Mouse (Mus musculus): Measurements from ENCODE around the gene Stk16.

The Stk16 gene

GRCm38 (mm10) chr1:75210136-75211087 is at the start of gene Stk16, which contains the start of gene Glb1l:
Gene Stk16, plus strand, starts transcription at chr1:75210838.
Gene Glb1l, minus strand, starts transcription at chr1:75210813.
- in situ Hi-C loops (cut with MboI, MseI) = loop anchor here (5.0 to 25.0 kb wide), 2 partner anchors 73 to 923 kb away; partner anchors contain the start of genes Aamp, Gpbar1 and Pnkd

- in situ Hi-C loops (cut with MboI, MseI) = no loop called here
These were observed 42.6 kb upstream of the Stk16 start for GRCm38 (mm10) chr1:75168093-75168471.

DNA sequence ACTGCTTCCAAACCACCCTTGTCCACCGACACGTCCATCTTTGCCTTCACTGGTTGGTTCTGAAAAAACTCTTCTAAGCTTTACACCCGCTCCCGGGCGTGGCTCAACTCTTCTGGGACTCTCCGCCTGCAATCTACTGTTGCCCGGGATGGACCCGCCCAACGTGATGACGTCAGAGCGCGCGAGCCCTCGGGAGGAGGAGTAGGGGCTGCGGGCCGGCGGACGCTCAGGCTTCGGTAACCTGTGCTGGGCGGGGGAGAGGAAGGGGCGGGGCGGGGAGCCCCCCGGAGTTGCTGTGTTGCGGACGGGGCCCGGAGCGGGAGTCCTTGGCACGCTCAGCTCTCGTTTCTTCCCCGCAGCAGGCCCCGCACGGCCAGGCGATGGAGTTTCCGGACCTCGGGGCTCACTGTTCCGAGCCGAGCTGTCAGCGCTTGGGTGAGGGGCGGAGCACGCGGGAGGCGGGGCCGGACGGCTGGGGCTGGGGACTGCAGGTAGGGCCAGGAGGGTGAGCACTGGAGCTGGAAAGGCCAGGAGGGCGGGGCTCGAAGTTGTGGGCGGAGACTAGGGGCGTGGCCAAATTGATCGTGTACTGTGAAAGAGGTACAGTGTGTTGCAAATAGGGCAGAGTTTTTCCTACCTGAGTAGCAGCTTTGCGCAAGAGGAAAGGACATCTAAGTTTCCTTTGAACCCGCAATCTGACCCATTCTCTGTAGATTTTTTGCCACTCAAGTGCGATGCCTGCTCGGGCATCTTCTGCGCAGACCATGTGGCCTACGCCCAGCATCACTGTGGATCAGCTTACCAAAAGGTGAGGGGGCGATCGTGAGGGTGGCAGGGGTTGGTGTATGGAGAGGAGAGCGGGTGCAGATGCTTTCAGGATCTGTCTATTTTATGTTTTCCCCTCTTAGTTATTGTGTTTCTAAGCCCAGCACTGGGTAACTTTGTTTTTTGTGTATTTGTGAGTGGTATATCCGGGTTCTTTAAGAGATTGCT is 41.9 kb upstream of the Stk16 start, which contains the start of gene Zfand2b:
Gene Zfand2b, plus strand, starts transcription at position 175 of the 993 bp plus-strand sequence.
- in situ Hi-C loops (cut with MboI, MseI) = no loop called here

DNA sequence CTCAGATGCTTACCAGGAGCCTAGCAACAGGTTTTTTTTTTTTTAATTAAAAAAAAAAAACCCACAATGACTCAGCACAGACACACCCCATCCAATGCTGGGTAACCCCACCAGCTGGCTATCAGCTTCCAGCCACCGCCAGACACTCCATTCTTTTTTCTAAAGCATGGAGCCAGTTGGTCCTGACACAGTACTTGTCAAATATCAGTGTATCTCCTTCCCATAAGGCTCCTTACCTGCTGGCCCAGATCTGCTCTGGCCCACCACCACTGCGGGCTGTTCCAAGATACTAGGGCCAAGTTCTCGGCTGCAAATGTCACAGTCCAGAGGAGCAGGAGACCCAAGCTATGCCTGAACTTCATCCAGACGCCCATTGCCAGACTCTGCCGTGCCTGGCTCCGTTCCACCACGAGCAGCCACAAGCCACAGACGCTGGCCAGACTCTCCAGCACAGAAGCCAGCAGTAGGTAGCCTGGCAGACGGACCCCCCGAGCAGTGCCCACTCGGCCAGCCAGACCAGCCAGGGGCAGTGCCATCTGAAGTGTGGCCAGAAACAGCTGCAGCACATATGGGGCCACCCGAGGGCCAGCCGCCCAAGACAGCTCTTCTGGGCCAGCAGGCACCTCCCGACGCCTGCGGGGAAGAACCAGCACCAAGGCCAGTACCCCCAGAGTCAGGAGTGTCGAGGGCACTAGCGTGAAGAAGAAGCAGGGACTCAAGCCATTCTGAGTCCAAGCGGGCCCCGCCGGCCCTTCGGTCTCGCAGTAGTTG is 31.1 kb upstream of the Stk16 start:
- in situ Hi-C loops (cut with MboI, MseI) = loop anchor here (10.0 kb wide), 1 partner anchor 55 kb away; the partner anchor contains the start of gene Nhej1

- in situ Hi-C loops (cut with MboI, MseI) = loop anchor here (10.0 kb wide), 1 partner anchor 55 kb away; the partner anchor contains the start of gene Nhej1
These were observed 30.5 kb upstream of the Stk16 start, which contains the start of gene Abcb6 for GRCm38 (mm10) chr1:75180105-75180590. Gene Abcb6, minus strand, starts transcription at chr1:75180392.

- in situ Hi-C loops (cut with MboI, MseI) = loop anchor here (10.0 kb wide), 1 partner anchor 56 kb away; the partner anchor contains the start of gene Nhej1
These were observed 29.9 kb upstream of the Stk16 start for GRCm38 (mm10) chr1:75180741-75181140.

GRCm38 (mm10) chr1:75181377-75181870 is 29.2 kb upstream of the Stk16 start:
- in situ Hi-C loops (cut with MboI, MseI) = loop anchor here (10.0 kb wide), 1 partner anchor 57 kb away; the partner anchor contains the start of gene Nhej1

- in situ Hi-C loops (cut with MboI, MseI) = loop anchor here (10.0 kb wide), 1 partner anchor 57 kb away; the partner anchor contains the start of gene Nhej1
These were observed 28.5 kb upstream of the Stk16 start for GRCm38 (mm10) chr1:75182160-75182559.

- in situ Hi-C loops (cut with MboI, MseI) = loop anchor here (5.0 to 10.0 kb wide), 2 partner anchors 61 to 132 kb away; partner anchors contain the start of genes Dnpep and Nhej1
These were observed 25.1 kb upstream of the Stk16 start for GRCm38 (mm10) chr1:75185495-75185894.

- in situ Hi-C loops (cut with MboI, MseI) = loop anchor here (5.0 to 10.0 kb wide), 2 partner anchors 62 to 130 kb away; partner anchors contain the start of genes Dnpep and Nhej1
These were observed 23.5 kb upstream of the Stk16 start for GRCm38 (mm10) chr1:75187126-75187525.

GRCm38 (mm10) chr1:75187914-75188483 is 22.6 kb upstream of the Stk16 start:
- in situ Hi-C loops (cut with MboI, MseI) = loop anchor here (5.0 to 10.0 kb wide), 2 partner anchors 63 to 129 kb away; partner anchors contain the start of genes Dnpep and Nhej1

DNA sequence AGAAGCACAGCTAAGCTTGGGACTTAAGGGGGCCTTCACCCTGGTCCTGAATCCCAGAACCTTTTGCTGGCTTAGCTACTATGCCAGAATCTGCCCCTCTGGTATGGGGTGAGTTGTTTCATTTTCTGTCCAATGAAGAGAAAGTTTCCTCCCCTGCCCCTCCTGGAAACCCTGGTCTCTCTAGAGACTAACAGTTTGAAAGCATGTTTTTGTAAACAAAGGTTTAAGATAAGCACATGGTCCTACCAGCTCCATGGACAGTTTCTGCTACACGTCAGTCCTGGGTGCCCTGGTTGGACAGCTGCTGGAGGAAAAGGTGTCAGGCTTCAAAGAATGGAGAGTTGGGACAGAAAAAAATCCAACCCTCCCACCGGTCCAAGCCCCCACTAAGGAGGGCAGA is 20.1 kb upstream of the Stk16 start:
- in situ Hi-C loops (cut with MboI, MseI) = no loop called here

DNA sequence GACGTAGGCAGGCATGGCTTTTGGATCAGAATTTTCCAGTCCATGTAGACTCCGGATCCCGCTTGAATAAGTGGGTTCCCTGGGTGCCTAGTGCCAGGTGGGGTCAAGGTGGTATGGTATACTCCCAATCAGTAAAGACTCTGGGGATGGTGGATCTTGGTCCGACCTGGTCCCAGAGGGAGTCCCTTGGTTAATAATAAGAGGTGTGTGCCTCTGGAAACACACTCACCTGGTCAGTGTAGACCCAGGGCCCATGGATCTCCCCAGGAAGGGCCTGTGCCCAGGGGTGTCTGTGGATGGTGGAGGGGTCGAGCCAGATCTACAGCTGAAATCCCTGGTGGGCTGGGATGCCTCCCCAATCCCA is 19.4 kb upstream of the Stk16 start:
- in situ Hi-C loops (cut with MboI, MseI) = no loop called here

GRCm38 (mm10) chr1:75191622-75192402 is 18.8 kb upstream of the Stk16 start, which contains the start of the genes Ankzf1 and Atg9a:
Gene Ankzf1, plus strand, starts transcription at chr1:75192151.
Gene Atg9a, minus strand, starts transcription at chr1:75192196.
- in situ Hi-C loops (cut with MboI, MseI) = no loop called here

DNA sequence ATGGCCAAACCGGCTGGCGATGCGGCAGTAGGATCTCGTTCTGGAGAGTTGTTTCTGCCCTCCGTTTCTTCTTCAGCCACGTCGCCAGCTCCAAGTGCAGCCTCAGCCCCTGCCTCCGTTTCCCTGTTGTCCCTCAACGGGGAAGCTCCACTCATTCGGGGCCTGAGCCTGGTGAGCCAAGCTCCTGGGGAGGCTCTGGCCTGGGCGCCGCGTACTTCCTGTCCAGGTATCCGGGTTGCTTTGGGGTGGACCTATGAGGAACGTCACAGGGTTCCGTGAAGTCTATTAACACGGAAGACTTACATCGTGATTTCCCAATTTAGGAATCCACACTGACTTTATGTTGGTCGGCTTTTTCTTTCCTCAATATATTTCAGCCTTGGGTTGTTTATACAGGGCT is 18.2 kb upstream of the Stk16 start:
- in situ Hi-C loops (cut with MboI, MseI) = no loop called here

GRCm38 (mm10) chr1:75201236-75201635 is 9.4 kb upstream of the Stk16 start:
- in situ Hi-C loops (cut with MboI, MseI) = loop anchor here (25.0 kb wide), 1 partner anchor 914 kb away; the partner anchor contains the start of genes Aamp, Gpbar1 and Pnkd

DNA sequence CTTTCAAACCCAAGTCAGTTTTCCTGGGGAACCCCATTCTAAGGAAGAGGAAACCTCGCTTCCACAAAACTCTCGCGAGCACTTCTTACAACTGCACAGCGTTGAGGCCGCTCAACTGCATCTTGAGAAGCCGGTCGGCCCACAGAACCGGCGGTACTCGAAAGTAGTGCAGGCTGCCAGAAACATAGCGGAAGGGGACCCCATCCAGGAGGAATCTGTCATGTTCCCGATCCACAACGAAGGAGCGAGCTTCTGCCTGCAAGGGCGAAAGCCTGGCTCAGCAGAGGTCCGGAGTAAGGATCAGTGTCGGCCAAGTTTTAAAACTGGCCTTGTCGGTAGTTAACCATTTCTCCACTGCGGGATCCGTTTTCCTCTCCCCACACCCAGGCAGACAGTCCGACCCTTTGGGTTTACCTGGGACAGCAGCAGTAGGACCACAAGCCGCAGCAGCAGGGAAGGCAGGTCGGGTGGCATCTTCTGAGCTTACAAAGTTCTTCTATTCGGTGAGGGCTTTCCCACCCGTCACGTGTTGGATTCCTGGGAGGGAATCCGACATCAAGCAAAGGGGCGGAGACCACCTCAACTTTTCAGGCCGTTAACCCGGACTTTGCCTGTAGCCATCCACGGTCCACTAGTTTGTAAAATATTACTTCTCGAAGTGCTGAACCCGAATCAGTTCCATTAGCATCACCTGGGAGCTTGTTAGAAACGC is 1.5 kb upstream of the Stk16 start:
- in situ Hi-C loops (cut with MboI, MseI) = loop anchor here (25.0 kb wide), 1 partner anchor 922 kb away; the partner anchor contains the start of genes Aamp, Gpbar1 and Pnkd

All from regulatory T cell (primary cell).